Mouse (Mus musculus): ENCODE measurements around the gene Pigh.

DNA sequence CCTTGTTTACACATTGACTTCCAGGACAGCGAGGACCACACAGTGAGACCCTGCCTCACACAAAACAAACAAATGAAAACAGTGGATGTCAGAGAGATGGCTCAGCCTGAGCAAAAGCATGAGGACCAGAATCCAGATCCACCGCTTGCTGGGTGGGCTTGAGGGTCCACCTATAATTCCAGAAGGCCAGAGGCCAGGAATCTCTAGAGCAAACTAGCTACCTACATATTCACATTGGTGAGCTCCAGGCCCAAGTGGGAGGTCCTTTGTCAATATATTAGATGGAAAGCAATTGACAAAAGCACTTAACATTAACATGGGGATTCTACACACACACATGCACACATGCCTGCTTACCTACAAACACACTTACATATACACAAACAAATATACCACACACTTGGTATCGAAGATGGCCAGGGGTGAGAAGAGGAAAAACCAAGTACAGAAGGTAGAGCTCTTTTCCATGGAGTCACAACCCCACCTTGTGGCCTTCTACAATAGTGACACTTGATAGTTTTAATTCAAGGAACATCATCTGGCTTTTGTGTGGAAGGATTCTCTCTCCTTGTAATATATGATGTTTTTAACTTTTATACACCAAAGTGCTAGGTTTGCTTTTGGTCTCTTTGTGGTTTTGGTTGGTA is 7.8 kb upstream of the Pigh start:
- TF ChIP-seq CTCF (IDR thresholded peaks at IDR 0.05; ENCODE audit: low read depth): peak; percentile 76
- no peak for TF ChIP-seq EP300 (IDR thresholded peaks at IDR 0.05; ENCODE audit: low read depth)
